Mouse (Mus musculus): Measurements from ENCODE around the gene Creb5.

The Creb5 gene

GRCm38 (mm10) chr6:53287038-53287561, at the start of gene Creb5:
Gene Creb5 (plus strand): TSS chr6:53287270.
- peak; percentile 87 to 90 for DNase-seq

- no peak for DNase-seq
These were observed 27.2 kb upstream of the Creb5 start for GRCm38 (mm10) chr6:53259841-53260240.

GRCm38 (mm10) chr6:53262401-53262800, 24.7 kb upstream of the Creb5 start:
- no peak for DNase-seq

GRCm38 (mm10) chr6:53267036-53267435, 20.0 kb upstream of the Creb5 start:
- DNase-seq = peak in 1 of 2 experiments; percentile 7

GRCm38 (mm10) chr6:53267732-53268505, 19.2 kb upstream of the Creb5 start:
- DNase-seq = no peak

DNA sequence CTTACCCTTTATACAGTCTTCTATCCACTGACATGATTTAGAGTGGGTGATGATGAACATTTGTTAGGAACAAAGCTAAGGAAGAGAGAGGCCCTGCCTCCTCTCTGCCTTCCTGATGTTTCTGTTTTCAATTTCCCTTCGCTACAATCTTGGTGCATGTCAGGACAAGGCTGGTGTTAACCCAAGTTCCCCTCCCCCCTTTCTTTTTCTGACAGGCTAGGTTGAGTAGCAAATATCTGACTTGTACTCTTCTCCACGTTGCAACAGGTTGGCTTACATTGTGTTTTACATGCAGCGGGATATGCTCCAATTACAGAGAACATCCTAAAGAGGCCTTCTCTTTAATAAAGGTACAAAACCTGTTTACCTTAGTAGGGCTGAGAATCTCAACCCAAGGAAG, 15.9 kb upstream of the Creb5 start:
- DNase-seq = no peak

- DNase-seq = no peak
These were observed 15.4 kb upstream of the Creb5 start for GRCm38 (mm10) chr6:53271636-53272035.

DNA sequence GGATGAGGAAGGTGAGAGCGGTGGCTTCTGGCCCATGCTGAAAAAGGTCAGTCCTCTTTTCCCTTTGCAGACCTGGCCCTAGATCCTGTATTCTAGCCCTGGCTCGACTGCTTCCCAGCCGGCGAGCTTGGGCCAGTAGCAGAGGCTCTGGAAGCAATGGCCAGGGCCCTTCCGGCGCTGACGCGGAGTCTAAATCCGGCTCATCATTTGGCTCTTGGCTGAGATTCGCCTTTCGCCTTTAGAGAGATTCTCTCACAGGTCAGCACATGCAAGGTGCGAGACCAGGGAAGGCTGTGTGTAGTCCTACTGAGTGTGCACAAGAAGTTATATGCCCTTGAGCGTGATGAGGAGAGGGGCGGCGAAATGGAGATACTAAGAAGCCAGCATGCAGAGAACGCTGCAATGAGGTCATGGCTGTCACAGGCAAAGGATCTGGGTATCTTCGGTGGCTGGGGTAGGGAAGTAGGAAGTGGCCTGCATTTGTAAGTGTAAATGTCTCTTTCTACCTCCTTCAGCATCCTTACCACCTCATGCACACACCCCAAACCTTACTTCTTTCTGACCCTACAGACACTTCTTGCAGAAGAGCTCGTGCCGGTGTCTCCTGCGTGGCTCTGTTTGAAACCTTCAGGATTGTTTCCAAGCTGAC, 557 bp upstream of the Creb5 start:
- peak; percentile 16 to 46 for DNase-seq

DNA sequence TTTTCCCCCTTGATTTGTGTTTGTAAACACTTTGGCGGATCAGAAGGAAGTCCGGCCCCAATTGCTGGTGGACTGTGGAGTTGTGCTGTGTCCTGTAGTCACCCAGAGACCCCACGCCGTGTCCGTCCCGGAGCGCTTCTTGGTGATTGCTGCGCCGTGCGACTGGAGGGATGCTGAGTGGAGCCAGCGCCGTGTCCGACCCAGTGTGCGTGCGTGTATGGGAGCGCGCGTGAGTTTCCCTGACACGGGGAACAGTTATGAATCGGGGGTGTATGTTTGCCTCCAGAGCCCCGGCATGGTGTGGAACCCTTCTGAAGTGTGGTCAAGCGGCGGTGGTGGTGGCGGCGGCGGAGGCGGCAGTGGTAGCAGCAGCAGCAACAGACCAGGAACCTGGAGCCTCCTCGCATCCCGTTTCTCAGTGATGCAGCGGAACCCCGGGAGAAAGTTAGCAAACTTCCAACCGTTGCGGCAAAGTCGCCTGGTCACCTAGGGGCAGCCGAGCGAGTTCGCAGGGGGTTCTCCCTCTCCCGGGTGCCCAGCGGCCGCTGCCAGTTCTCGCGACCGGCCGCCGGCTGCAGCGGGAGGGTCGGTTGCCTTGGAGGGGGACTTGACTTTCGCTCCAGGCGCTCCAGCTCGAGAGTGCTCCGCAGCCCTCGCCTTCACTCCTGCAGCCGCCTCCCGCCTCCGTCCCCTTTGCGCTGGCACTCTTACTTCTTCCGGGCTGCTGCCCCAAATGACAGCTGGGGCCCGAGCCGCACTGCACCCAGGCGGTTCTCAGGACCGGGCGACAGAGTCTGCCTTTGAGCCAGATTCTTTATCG, 702 bp downstream of the Creb5 start:
- peak in 1 of 2 experiments; percentile 42 for DNase-seq

DNA sequence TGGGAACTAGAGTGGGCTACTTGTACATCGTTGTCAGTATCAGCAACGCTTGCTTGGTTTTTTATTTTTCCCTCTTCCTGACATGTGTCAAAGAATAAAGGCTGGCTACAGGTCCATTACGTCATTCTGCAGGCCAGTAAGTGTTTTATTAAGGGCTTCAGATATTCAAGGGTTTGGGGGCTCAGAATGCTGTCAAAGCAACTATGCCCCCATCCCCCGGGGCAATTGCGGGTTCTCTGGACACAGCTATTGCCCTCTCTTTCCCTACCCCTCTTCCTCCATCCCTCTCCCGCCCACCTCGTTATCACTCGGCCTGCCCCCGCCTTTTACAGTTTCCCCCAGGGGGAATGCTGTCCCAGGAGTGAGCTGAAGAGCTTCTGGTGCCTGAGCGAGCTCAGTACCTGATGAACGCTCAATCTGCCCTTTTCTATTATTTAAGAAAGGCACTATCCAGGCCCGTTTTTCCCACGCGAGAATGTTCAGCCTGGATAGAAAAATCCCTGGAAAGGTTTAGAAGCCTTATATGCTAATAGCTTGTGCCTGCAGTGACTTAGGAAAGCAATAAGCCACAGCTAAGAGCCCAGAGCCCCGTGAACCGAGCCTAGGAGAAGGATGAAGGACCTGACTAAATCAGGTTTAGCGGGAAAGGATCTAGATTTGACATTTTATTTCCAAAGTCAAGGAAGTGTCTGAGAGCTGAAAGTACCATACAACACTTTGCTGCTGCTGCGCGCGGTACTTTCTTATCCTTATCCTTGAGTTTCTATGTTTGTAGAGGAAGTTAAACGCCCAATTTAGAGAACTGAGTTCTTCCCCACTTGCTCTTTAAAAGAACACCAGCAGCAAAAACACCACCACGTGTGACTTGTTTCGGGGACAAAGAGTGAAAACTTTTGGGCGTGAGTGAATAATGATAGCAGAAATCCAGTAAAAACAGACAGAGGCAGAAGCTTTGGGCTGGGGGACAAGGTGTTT, 1.8 kb downstream of the Creb5 start:
- no peak for DNase-seq

- DNase-seq = no peak
These were observed 2.6 kb downstream of the Creb5 start for GRCm38 (mm10) chr6:53289659-53290058.

- DNase-seq = no peak
These were observed 3.3 kb downstream of the Creb5 start for GRCm38 (mm10) chr6:53290215-53290990.

DNA sequence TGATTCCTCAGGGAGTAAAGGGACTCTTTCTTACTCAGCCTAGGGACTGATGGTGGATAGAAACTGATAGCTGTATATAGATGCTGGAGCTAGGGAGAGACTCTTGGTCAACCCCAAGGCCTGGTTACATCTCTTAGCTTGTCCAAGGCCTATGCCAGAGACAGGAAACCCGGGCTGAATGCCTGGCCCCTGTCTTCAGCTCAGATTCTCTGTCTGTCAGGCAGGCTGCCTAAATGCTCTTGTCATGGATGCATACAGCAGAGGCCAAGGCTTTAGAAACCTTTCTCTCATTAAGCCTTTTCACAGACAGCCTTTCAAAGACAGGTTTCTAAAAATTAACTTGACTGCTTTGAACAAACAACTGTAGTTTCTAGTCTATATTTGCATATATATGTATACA, 5.9 kb downstream of the Creb5 start:
- DNase-seq = no peak

DNA sequence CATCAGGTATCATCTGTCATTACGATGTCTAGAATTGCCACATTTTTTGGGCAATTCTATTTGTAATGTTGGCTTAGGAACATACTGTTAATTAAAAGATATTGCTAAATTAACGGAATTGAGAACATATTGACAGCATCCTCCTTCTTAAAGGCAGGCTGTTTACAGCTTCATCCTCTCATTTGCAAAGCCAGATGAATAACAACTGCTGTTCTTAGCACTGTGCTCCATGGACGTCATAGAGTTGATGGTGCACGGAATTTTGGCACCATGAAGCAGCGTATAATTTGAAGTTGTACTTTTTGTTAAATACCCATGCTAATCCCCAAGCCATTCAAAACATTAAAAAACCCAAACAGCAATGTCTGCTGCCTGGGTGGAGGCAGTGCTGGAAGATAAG, 10.8 kb downstream of the Creb5 start:
- no peak for DNase-seq

DNA sequence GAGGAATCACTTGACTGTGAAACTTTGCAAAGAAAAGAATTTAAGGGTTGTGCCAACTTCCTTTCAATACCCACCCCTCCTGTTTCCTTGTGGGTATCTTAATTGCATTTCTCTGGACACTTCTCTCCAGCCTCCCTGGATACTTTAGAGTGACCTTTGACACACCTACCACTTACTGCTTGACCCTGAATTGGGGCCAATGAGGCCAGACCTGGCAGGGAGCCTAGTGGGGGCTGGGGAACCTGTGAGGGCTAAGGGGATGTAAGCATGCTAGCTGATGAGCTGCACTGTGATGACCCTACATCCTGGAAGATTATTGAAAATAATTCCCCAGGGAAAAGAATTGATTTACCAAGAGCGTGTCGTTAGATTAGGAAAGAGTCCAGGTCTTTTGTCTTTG, 17.1 kb downstream of the Creb5 start:
- no peak for DNase-seq

GRCm38 (mm10) chr6:53306156-53306555, 19.1 kb downstream of the Creb5 start:
- DNase-seq = no peak

- DNase-seq = no peak
These were observed 19.6 kb downstream of the Creb5 start for GRCm38 (mm10) chr6:53306710-53307109.

DNA sequence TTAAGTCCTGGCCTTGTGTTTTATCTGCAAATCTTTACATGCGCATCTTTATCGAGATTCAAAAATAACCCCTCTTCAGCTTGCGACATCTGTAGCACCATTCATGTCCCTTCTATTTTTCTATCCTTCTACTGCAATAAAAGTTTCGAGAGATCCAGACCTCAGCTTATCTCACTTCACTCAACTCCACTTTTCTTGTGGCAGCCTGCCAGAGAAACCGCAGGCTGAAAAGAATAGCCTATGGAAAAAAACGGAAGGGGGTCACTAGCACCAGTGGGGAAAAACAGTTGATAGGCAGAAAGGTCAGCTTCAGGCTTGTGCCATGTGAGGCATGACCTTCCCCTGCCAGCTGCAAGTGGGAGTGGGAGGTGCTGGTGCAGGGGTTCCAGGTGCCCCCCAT, 21.6 kb downstream of the Creb5 start:
- no peak for DNase-seq

- no peak for DNase-seq
These were observed 26.5 kb downstream of the Creb5 start for GRCm38 (mm10) chr6:53313604-53314003.

GRCm38 (mm10) chr6:53314126-53314525, 27.1 kb downstream of the Creb5 start:
- no peak for DNase-seq

Data from kidney, postnatal 36 days (tissue).